Mouse (Mus musculus) bone marrow macrophage, adult 2 months (primary cell): ENCODE data around the gene Dnm3.

Experiments
- CTCF ChIP-seq: IDR thresholded peaks from 2 replicates; pipeline ENCODE4 v1.5.1; 2012; ENCODE audit warnings: low read depth, mild to moderate bottlenecking, low read length, moderate library complexity
- POLR2A ChIP-seq: IDR thresholded peaks from 2 replicates; pipeline ENCODE4 v1.6.1; 2012; ENCODE audit warnings: mild to moderate bottlenecking, low read depth, low read length, borderline replicate concordance

- TF ChIP-seq CTCF (no peak), POLR2A (no peak)
Measured at GRCm38 (mm10) chr1:162216656-162217055, 261.2 kb downstream of the Dnm3 start.
